Mouse (Mus musculus): ENCODE results near the gene Sft2d1.

DNA sequence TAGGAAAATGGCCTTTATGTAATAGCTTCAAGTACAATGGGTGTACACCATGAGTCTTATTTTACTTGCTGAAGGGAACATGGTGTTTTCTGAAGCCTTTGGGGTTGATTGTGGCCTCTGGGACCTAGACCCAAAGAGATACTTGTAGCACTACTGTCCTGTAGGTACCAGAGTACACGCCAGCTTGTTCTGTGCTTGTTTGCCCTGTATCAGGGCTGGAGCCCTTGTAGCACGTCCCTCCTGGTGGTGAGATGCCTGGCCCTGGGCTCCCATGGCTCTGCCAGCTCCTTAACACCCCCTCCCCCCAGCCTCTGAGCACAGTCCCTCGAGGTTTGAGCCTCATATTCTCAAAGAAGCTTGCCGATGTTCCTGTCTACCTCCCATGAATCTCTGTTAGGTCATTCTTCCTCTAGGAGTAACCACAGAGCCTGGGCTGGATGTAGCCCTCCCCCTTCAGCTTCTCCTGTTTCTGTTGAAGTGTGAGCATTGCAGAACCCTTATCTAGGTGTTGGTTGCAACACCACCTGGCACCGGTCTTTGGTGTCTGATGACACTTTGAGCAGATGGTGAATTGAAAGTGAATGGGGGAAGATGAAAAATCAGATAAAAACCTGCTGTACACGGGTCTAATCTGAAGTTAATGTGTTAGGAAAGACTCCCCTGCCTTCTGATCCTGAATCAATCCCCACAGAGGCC is 38.7 kb upstream of the Sft2d1 start:
- TF ChIP-seq POLR2A (IDR thresholded peaks at IDR 0.05; ENCODE audit: low read depth, low read length) (no peak), CTCF (conservative IDR thresholded peaks at IDR 0.05; ENCODE audit: insufficient read depth, insufficient read length, low read depth, low read length) (no peak)
